Mouse (Mus musculus): ENCODE measurements at regions not wholly inside any gene's neighbourhood (a gene's known extent, or its start where the extent isn't known, plus 50 kb on each side); places are given as distances from the start of the nearest gene placed in this dataset.

GRCm38 (mm10) chr17:45799725-45800124 lies 66.1 kb upstream of the 1600014C23Rik start:
- TF ChIP-seq FLI1 (IDR thresholded peaks at IDR 0.05; ENCODE audit: low read length): no peak
- TF ChIP-seq GATA1 (IDR thresholded peaks at IDR 0.05; ENCODE audit: borderline replicate concordance, low read length): no peak
